Mouse (Mus musculus) midbrain, embryonic 15.5 days (tissue): ENCODE measurements at regions not wholly inside any gene's neighbourhood (a gene's known extent, or its start where the extent isn't known, plus 50 kb on each side); places are given as distances from the start of the nearest gene placed in this dataset.
A peak's percentile ranks its signal among the peaks of the same experiment; 100 is the strongest.

Source experiments
- ATAC-seq: fragments of 200-750 bp; cut with Nextera tagmentation; replicated peaks from 2 replicates; pipeline ENCODE4 v1.8.0; 2017; ENCODE audit warnings: moderate TSS enrichment
- H3K27ac ChIP-seq: fragments of 300-500 bp; sonication (generic); 2 replicates; pipeline ENCODE4 v1.5.1; 2015; ENCODE audit warnings: mild to moderate bottlenecking, inconsistent platforms
- H3K27me3 ChIP-seq: fragments of 300-500 bp; sonication (generic); replicated peaks from 2 replicates; pipeline ENCODE4 v1.6.1; 2015; ENCODE audit warnings: inconsistent platforms
- H3K36me3 ChIP-seq: fragments of 300-500 bp; sonication (generic); replicated peaks from 2 replicates; pipeline ENCODE4 v1.6.1; 2015; ENCODE audit warnings: inconsistent platforms
- H3K4me1 ChIP-seq: fragments of 300-500 bp; sonication (generic); 2 replicates; pipeline ENCODE4 v1.6.1; 2015; ENCODE audit warnings: inconsistent platforms
- H3K4me2 ChIP-seq: fragments of 300-500 bp; sonication (generic); 2 replicates; pipeline ENCODE4 v1.6.1; 2015; ENCODE audit warnings: inconsistent platforms, mild to moderate bottlenecking, moderate library complexity
- H3K4me3 ChIP-seq: fragments of 300-500 bp; sonication (generic); 2 replicates; pipeline ENCODE4 v1.5.1; 2015; ENCODE audit warnings: mild to moderate bottlenecking, inconsistent platforms
- H3K9ac ChIP-seq: fragments of 300-500 bp; sonication (generic); 2 replicates; pipeline ENCODE4 v1.6.1; 2015; ENCODE audit warnings: mild to moderate bottlenecking, inconsistent platforms
- H3K9me3 ChIP-seq: fragments of 300-500 bp; sonication (generic); 2 replicates; pipeline ENCODE4 v1.6.1; 2016; ENCODE audit warnings: inconsistent platforms
- WGBS: fragments of 180-500 bp; shearing (Covaris S2); methylation state at CpG from one replicate; pipeline ENCODE4 v1.1.7; 2015; ENCODE audit warnings: mixed read lengths; 5-methylcytosine and 5-hydroxymethylcytosine counted together

GRCm38 (mm10) chr15:59886036-59886435 is 130.4 kb downstream of the 4933412E24Rik start:
- H3K4me2 ChIP-seq, result no peak overlapping the region

DNA sequence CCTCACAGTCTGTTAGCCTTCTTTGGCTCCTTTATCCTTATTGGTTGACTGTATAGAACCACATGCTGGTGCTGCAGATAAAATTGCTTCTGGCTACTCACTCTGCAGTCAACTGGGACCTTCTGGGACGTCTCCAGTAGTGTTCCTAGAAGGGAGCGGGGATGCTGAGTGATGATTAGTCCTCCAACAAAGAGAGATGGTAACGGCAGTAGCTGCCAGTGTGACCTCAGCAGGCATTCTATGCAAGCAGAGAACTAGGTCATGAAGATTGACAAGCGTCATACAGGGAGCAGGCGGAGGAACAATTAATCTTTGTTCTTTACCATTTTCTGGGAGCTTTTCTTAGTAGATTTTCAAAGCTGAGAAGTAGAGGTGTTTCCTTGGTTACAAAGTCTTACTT is 134.0 kb downstream of the 4933412E24Rik start:
- 62% methylated on average over 5 of the region's 5 CpGs for WGBS
- no peak overlapping the region for H3K4me2 ChIP-seq
- no peak overlapping the region for H3K27ac ChIP-seq
- H3K9ac ChIP-seq, result no peak overlapping the region
- H3K4me3 ChIP-seq, result no peak overlapping the region
- ATAC-seq, result no peak
- H3K9me3 ChIP-seq, result no peaks in the 10 kb centered on the region
- no peaks in the 10 kb centered on the region for H3K36me3 ChIP-seq
- no peaks in the 10 kb centered on the region for H3K4me1 ChIP-seq
- H3K27me3 ChIP-seq, result no peaks in the 10 kb centered on the region

More at GRCm38 (mm10) chr15:59886036-59886435, 130.4 kb downstream of the 4933412E24Rik start:
- no peaks in the 10 kb centered on the region for H3K4me1 ChIP-seq
- ATAC-seq, result no peak
- H3K4me3 ChIP-seq, result no peak overlapping the region
- H3K9ac ChIP-seq, result no peak overlapping the region
- no peaks in the 10 kb centered on the region for H3K27me3 ChIP-seq
- WGBS, result 80% methylated on average over 2 of the region's 2 CpGs
- H3K9me3 ChIP-seq, result no peaks in the 10 kb centered on the region
- no peak overlapping the region for H3K27ac ChIP-seq
- no peaks in the 10 kb centered on the region for H3K36me3 ChIP-seq

DNA sequence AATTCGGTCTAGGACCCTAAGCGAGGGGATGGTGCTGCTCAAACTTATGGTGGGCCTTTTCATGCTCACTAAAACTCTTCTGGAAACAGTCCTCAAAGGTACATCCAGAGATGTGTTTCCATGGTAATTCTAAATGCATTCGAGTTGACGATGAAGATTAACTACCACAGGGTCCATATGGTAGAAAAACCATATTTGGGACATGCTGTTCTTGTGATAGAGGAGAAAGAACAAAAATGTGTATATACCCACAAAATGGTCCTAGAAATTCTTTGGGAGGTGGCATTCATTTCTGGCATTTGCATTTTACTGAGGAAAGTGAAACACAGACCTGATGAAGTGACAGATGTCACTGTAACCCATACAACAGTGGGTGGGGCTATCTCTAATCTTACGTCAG is 136.0 kb downstream of the 4933412E24Rik start:
- no peaks in the 10 kb centered on the region for H3K27me3 ChIP-seq
- no peaks in the 10 kb centered on the region for H3K9me3 ChIP-seq
- H3K9ac ChIP-seq, result no peak overlapping the region
- H3K27ac ChIP-seq, result no peak overlapping the region
- no peaks in the 10 kb centered on the region for H3K36me3 ChIP-seq
- H3K4me2 ChIP-seq, result no peak overlapping the region
- H3K4me3 ChIP-seq, result no peak overlapping the region
- ATAC-seq, result no peak
- WGBS, result 89% methylated on average over 5 of the region's 5 CpGs
- no peaks in the 10 kb centered on the region for H3K4me1 ChIP-seq

DNA sequence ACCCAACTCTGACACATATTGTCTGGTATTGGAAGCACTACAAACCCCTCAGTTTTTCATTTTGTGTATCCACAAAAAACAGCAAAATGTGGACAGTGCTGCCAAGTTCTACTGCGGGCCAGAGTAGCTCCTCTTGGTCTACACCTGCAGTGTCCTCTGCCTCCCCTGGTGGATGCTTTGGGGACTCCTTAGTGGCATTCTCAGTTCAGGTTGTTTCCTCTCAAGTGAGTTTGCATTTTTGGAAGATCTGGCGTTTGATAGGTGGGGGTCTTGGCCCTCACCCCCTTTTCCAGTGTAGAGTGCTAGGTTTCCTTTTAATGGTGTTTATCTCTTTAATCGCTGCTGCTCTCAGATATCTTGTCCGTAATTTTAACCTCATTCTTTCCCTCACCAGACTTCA is 137.1 kb downstream of the 4933412E24Rik start:
- H3K27ac ChIP-seq, result no peak overlapping the region
- no peak overlapping the region for H3K9ac ChIP-seq
- H3K4me3 ChIP-seq, result no peak overlapping the region
- H3K4me2 ChIP-seq, result no peak overlapping the region
- no peaks in the 10 kb centered on the region for H3K9me3 ChIP-seq
- H3K27me3 ChIP-seq, result no peaks in the 10 kb centered on the region
- ATAC-seq, result no peak
- no peaks in the 10 kb centered on the region for H3K4me1 ChIP-seq
- H3K36me3 ChIP-seq, result no peaks in the 10 kb centered on the region
- 85% methylated on average over 4 of the region's 4 CpGs for WGBS

DNA sequence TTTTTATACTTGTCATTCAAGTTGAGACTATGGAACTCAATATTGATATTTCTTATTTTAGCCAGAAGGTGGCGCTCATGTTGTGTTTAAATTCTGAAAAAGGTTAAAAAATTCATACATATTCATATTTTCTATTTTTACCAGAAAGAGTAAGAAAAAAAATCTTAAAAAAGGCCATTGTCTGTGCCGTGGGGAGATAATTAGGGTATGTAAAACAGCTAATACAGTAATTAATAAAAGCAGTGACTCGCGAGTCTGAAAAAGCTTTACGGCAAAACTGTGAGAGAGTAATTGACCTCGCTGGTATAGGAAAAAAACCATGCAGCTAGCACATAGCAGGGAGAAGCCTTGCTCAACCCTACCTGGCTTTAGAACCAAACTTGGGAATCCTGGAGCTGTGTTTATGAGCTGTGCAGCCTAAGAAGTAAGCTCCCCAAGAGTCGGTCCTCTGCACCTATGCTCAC is 140.1 kb downstream of the 4933412E24Rik start:
- no peaks in the 10 kb centered on the region for H3K9me3 ChIP-seq
- no peaks in the 10 kb centered on the region for H3K27me3 ChIP-seq
- 48% methylated on average over 7 of the region's 7 CpGs for WGBS
- no peaks in the 10 kb centered on the region for H3K4me1 ChIP-seq
- H3K27ac ChIP-seq, result peak overlapping the region; percentile 55; the same call in 1 of the 2 replicates
- no peaks in the 10 kb centered on the region for H3K36me3 ChIP-seq
- H3K4me2 ChIP-seq, result no peak overlapping the region
- ATAC-seq, result peak; percentile 65
- no peak overlapping the region for H3K9ac ChIP-seq
- no peak overlapping the region for H3K4me3 ChIP-seq

DNA sequence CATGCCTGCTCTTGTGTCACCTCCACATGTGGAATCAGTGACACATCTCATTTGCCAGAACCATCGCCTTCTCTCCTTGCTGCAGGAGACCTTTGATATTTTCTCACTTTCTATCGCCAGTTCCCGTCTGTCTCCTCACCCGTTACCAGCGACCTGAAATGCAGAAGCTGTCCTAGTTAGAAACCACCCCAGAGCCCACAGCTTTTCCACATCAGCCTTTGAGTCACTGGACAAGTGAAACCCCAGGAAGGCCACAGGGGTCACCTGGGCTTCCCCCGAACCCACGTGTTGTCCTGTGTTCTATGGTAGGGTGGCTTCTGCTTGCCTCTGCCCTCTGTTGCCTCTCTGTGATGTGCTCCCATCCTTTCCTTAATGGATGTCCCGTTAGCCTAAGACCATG is 149.7 kb downstream of the 4933412E24Rik start:
- H3K9me3 ChIP-seq, result no peaks in the 10 kb centered on the region
- no peak for ATAC-seq
- no peak overlapping the region for H3K4me2 ChIP-seq
- H3K9ac ChIP-seq, result no peak overlapping the region
- no peak overlapping the region for H3K4me3 ChIP-seq
- no peaks in the 10 kb centered on the region for H3K36me3 ChIP-seq
- WGBS, result 91% methylated on average over 8 of the region's 8 CpGs
- H3K27ac ChIP-seq, result no peak overlapping the region
- H3K4me1 ChIP-seq, result no peaks in the 10 kb centered on the region
- H3K27me3 ChIP-seq, result no peaks in the 10 kb centered on the region

GRCm38 (mm10) chr15:59864746-59865499 is 151.5 kb downstream of the 4933412E24Rik start:
- Histone ChIP-seq H3K9ac (no peak overlapping the region), H3K27me3 (no peaks in the 10 kb centered on the region), H3K4me1 (no peaks in the 10 kb centered on the region), H3K27ac (no peak overlapping the region), H3K4me3 (no peak overlapping the region), H3K9me3 (no peaks in the 10 kb centered on the region), H3K36me3 (no peaks in the 10 kb centered on the region), H3K4me2 (no peak overlapping the region)
- ATAC-seq, result no peak
- 52% methylated on average over 18 of the region's 18 CpGs for WGBS

GRCm38 (mm10) chr15:59852271-59853000 is 164.0 kb downstream of the 4933412E24Rik start:
- no peak overlapping the region for H3K4me3 ChIP-seq
- no peak overlapping the region for H3K4me2 ChIP-seq
- no peaks in the 10 kb centered on the region for H3K27me3 ChIP-seq
- WGBS, result 73% methylated on average over 12 of the region's 12 CpGs
- 0 out of 2 replicates have a peak, but pooled peaks cover 2% of the 10 kb centered on the region for H3K9me3 ChIP-seq
- H3K4me1 ChIP-seq, result no peaks in the 10 kb centered on the region
- H3K36me3 ChIP-seq, result no peaks in the 10 kb centered on the region
- ATAC-seq, result no peak
- no peak overlapping the region for H3K27ac ChIP-seq
- H3K9ac ChIP-seq, result no peak overlapping the region

DNA sequence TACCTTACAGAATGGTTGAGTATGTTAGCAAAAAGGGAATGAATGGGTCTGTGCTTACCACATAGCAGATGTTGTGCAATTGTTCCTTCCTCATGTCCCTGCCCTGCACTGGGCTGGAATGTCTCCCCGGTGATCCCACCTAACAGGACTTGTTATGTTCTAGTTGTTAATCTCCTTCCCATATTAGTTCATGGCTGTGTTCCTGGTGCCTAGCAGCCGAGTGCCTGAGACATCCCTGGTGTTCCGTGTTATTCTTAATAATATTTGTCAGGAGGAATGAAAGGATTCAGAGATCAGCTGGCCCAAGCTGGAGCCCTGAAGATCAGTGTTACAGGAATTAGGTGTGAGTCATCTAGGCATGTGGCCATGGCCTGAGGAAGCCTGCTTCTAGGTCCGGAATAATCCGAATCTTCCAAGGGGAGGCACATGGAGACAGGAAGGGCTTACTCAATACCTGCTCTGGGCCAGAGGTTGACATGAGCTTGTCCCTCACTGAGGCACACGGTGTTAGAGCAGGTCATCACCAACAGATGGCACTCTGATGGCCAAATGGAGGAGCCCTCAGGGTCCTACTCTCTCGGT is 171.2 kb downstream of the 4933412E24Rik start:
- no peaks in the 10 kb centered on the region for H3K4me1 ChIP-seq
- H3K9me3 ChIP-seq, result 0 out of 2 replicates have a peak, but pooled peaks cover 2% of the 10 kb centered on the region
- no peak overlapping the region for H3K4me3 ChIP-seq
- H3K4me2 ChIP-seq, result no peak overlapping the region
- H3K36me3 ChIP-seq, result no peaks in the 10 kb centered on the region
- 76% methylated on average over 7 of the region's 7 CpGs for WGBS
- no peaks in the 10 kb centered on the region for H3K27me3 ChIP-seq
- H3K9ac ChIP-seq, result no peak overlapping the region
- no peak overlapping the region for H3K27ac ChIP-seq
- no peak for ATAC-seq

GRCm38 (mm10) chr15:59836631-59837030 is 179.8 kb downstream of the 4933412E24Rik start:
- no peak overlapping the region for H3K27ac ChIP-seq
- WGBS, result 82% methylated on average over 5 of the region's 5 CpGs
- no peak for ATAC-seq
- H3K4me3 ChIP-seq, result no peak overlapping the region
- no peaks in the 10 kb centered on the region for H3K36me3 ChIP-seq
- H3K4me2 ChIP-seq, result no peak overlapping the region
- no peaks in the 10 kb centered on the region for H3K4me1 ChIP-seq
- no peaks in the 10 kb centered on the region for H3K27me3 ChIP-seq
- H3K9me3 ChIP-seq, result no peaks in the 10 kb centered on the region
- H3K9ac ChIP-seq, result no peak overlapping the region

DNA sequence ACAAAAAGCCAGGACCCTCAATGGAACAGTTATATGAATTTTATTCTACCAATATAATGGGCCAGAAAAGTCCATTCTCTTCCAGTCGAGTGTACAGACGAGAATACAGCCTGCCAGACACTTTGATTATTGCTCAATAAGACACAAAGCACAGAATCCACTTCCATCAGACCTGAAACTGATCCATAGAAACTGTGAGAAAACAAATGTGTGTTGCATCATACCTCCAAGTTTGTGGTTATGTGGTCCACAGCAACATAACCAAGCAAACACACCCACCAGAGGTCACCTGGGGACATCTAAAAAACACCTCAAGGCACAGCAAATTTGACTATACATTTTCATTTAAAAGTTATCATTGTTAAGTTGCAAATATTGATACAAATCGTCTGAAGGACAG is 183.2 kb downstream of the 4933412E24Rik start:
- ATAC-seq, result no peak
- Histone ChIP-seq H3K27me3 (no peaks in the 10 kb centered on the region), H3K9me3 (no peaks in the 10 kb centered on the region), H3K4me2 (no peak overlapping the region), H3K9ac (no peak overlapping the region), H3K27ac (no peak overlapping the region), H3K36me3 (no peaks in the 10 kb centered on the region), H3K4me3 (no peak overlapping the region), H3K4me1 (no peaks in the 10 kb centered on the region)
- 85% methylated on average over 3 of the region's 3 CpGs for WGBS

- Histone ChIP-seq H3K36me3 (no peaks in the 10 kb centered on the region), H3K27me3 (no peaks in the 10 kb centered on the region), H3K4me1 (peaks cover 3% of the 10 kb centered on the region; the same call in 1 of the 2 replicates), H3K9ac (no peak overlapping the region), H3K4me2 (no peak overlapping the region), H3K9me3 (no peaks in the 10 kb centered on the region), H3K4me3 (no peak overlapping the region), H3K27ac (no peak overlapping the region)
- ATAC-seq, result no peak
- WGBS, result 86% methylated on average over 2 of the region's 2 CpGs
These were observed 184.9 kb downstream of the 4933412E24Rik start for GRCm38 (mm10) chr15:59831481-59831880.
